Mouse (Mus musculus) bone marrow, adult 2 months (tissue): ENCODE measurements around the gene Mgat4e.

ENCODE experiments used
- CTCF ChIP-seq: fragments of 200-500 bp; IDR thresholded peaks from 2 replicates; pipeline ENCODE4 v1.5.1; 2011; ENCODE audit warnings: low read length, control low read depth; ENCODE audit not compliant: control insufficient read depth, insufficient read depth
- POLR2A ChIP-seq: fragments of 200-500 bp; IDR thresholded peaks from 2 replicates; pipeline ENCODE4 v1.6.1; 2011; ENCODE audit warnings: low read depth, mild to moderate bottlenecking, control low read depth, low read length, borderline replicate concordance; ENCODE audit not compliant: control insufficient read depth

DNA sequence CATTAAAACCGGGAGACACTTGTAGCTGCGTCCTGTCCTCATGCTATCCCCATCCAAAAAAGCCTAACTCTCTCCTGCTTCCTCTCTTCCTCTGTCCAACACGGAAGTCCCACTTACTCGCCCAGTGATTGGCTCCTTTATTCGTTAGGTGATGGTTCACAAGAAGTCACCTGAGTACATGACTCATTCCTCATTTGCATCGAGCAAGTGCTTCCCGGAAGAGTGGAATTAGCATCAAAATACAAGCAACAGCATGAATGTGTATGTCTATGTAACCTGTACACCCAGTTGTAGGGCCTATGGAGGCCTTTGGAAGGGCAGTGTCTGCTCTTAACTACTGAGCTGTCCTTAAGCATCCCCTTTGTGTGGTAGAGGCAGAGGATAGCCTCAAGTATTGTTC is 57.2 kb downstream of the Mgat4e start:
- TF ChIP-seq CTCF, result no peak
- TF ChIP-seq POLR2A, result no peak
